ENCODE assay signal across 13 mouse cellular contexts in genomic region chr2:85132204-85132603, GRCm38 (mm10). TPM values are rescaled to one million over a fixed set of nuclear protein-coding genes. Genes with fewer than 3 reads are reported as not detected.
DNase-seq lines count a peak whose midpoint lies in the region; ATAC-seq lines count a peak whose summit lies in the region.
"Had no signal": no experiment of that assay in that cellular context is flagged by ENCODE, and none has a peak within 500 bp of the region (broad histone marks: within the 10 kb centered on the region; RNA-seq: fewer than 3 reads in every experiment).

No protein-coding gene starts in this region.

- 25% methylated on average over 2 of the region's 2 CpGs for WGBS in heart, embryonic 11.5 days (ENCODE audit: insufficient replicate concordance)
- WGBS in liver, embryonic 15.5 days (ENCODE audit: insufficient replicate concordance): 18% methylated on average over 2 of the region's 2 CpGs
- 31% methylated on average over 2 of the region's 2 CpGs for WGBS in heart, embryonic 10.5 days
- WGBS in intestine, embryonic 15.5 days: 38% methylated on average over 2 of the region's 2 CpGs
- WGBS in forebrain, embryonic 13.5 days: 69% methylated on average over 2 of the region's 2 CpGs

- H3K36me3 ChIP-seq in heart, embryonic 11.5 days (ENCODE audit: control insufficient read depth, insufficient read depth, low read length): no peaks in the 10 kb centered on the region
- no peaks in the 10 kb centered on the region for H3K36me3 ChIP-seq in liver, embryonic 15.5 days (replicated peaks)
- no peaks in the 10 kb centered on the region for H3K36me3 ChIP-seq in heart, embryonic 10.5 days
- no peaks in the 10 kb centered on the region for H3K36me3 ChIP-seq in intestine, embryonic 15.5 days
- no peaks in the 10 kb centered on the region for H3K36me3 ChIP-seq in forebrain, embryonic 13.5 days (ENCODE audit: poor library complexity, severe bottlenecking)
- H3K36me3 ChIP-seq: hindbrain, embryonic 10.5 days had no signal

- H3K9me3 ChIP-seq in heart, embryonic 11.5 days (replicated peaks; ENCODE audit: control insufficient read depth, low read length): no peaks in the 10 kb centered on the region
- H3K9me3 ChIP-seq in liver, embryonic 15.5 days (replicated peaks): no peaks in the 10 kb centered on the region
- no peaks in the 10 kb centered on the region for H3K9me3 ChIP-seq in heart, embryonic 10.5 days
- no peaks in the 10 kb centered on the region for H3K9me3 ChIP-seq in intestine, embryonic 15.5 days
- H3K9me3 ChIP-seq in forebrain, embryonic 13.5 days (replicated peaks): no peaks in the 10 kb centered on the region
- H3K9me3 ChIP-seq: hindbrain, embryonic 10.5 days had no signal

- H3K27me3 ChIP-seq in heart, embryonic 11.5 days (ENCODE audit: control insufficient read depth, insufficient read depth, low read length): peaks cover 3% of the 10 kb centered on the region; the same call in 1 of the 2 replicates
- peaks cover 13% of the 10 kb centered on the region; the same call in 1 of the 2 replicates for H3K27me3 ChIP-seq in liver, embryonic 15.5 days
- peaks cover 11% of the 10 kb centered on the region; the same call in 1 of the 2 replicates for H3K27me3 ChIP-seq in heart, embryonic 10.5 days (ENCODE audit: insufficient read depth, poor library complexity, severe bottlenecking)
- H3K27me3 ChIP-seq in intestine, embryonic 15.5 days (replicated peaks): no peaks in the 10 kb centered on the region
- no peaks in the 10 kb centered on the region for H3K27me3 ChIP-seq in forebrain, embryonic 13.5 days

- H3K9ac ChIP-seq in heart, embryonic 11.5 days (ENCODE audit: low read depth, low read length): no peak overlapping the region
- H3K9ac ChIP-seq in liver, embryonic 15.5 days: no peak overlapping the region
- H3K9ac ChIP-seq in intestine, embryonic 15.5 days: no peak overlapping the region
- H3K9ac ChIP-seq in forebrain, embryonic 13.5 days: no peak overlapping the region

- peaks cover 19% of the 10 kb centered on the region for H3K4me1 ChIP-seq in heart, embryonic 11.5 days (ENCODE audit: control insufficient read depth, insufficient read depth, low read length)
- peaks cover 21% of the 10 kb centered on the region for H3K4me1 ChIP-seq in liver, embryonic 15.5 days (replicated peaks)
- peaks cover 48% of the 10 kb centered on the region for H3K4me1 ChIP-seq in heart, embryonic 10.5 days
- peaks cover 3% of the 10 kb centered on the region for H3K4me1 ChIP-seq in intestine, embryonic 15.5 days (replicated peaks)
- H3K4me1 ChIP-seq in forebrain, embryonic 13.5 days: no peaks in the 10 kb centered on the region

- H3K4me3 ChIP-seq in heart, embryonic 11.5 days (ENCODE audit: low read depth, low read length): no peak overlapping the region
- H3K4me3 ChIP-seq in liver, embryonic 15.5 days (replicated peaks): no peak overlapping the region
- H3K4me3 ChIP-seq in heart, embryonic 10.5 days: no peak overlapping the region
- no peak overlapping the region for H3K4me3 ChIP-seq in intestine, embryonic 15.5 days (replicated peaks)
- H3K4me3 ChIP-seq in forebrain, embryonic 13.5 days: no peak overlapping the region
- H3K4me3 ChIP-seq: hindbrain, embryonic 10.5 days had no signal

- H3K4me2 ChIP-seq in heart, embryonic 11.5 days: no peak overlapping the region
- H3K4me2 ChIP-seq in liver, embryonic 15.5 days: no peak overlapping the region
- no peak overlapping the region for H3K4me2 ChIP-seq in intestine, embryonic 15.5 days (replicated peaks)
- H3K4me2 ChIP-seq in forebrain, embryonic 13.5 days: no peak overlapping the region

- no peak for ATAC-seq in heart, embryonic 11.5 days (replicated peaks; ENCODE audit: insufficient number of reproducible peaks, low FRiP score, low TSS enrichment)
- ATAC-seq in liver, embryonic 15.5 days (ENCODE audit: insufficient read depth): no peak
- no peak for ATAC-seq in intestine, embryonic 15.5 days
- ATAC-seq in forebrain, embryonic 13.5 days: no peak
- ATAC-seq: inflammation-experienced regulatory T-cells, adult 6 months had no signal

- no peak overlapping the region for H3K27ac ChIP-seq in heart, embryonic 11.5 days (ENCODE audit: low read depth, low read length)
- 0 out of 2 replicates have a peak overlapping the region, but pooled peaks have one; percentile 7 for H3K27ac ChIP-seq in liver, embryonic 15.5 days (replicated peaks)
- H3K27ac ChIP-seq in heart, embryonic 10.5 days: peak overlapping the region; percentile 32; the same call in 1 of the 2 replicates
- H3K27ac ChIP-seq in intestine, embryonic 15.5 days: peak overlapping the region; percentile 10; the same call in 1 of the 2 replicates
- H3K27ac ChIP-seq in forebrain, embryonic 13.5 days: no peak overlapping the region

- DNase-seq in heart, adult 8-10 months (ENCODE audit: low spot score): peak; percentile 31
- no peak for DNase-seq in liver
- no peak for DNase-seq in heart, embryonic 10.5 days (ENCODE audit: low spot score)
- DNase-seq: cerebellum, adult 11-12 months; gastrocnemius, postnatal 25 days; thymus, postnatal 4 days had no signal

RNA-seq across cellular contexts. Expression of gene Aplnr, which starts 3.8 kb away (rescaled TPM):
- 10 to 100 TPM; 10.3 to 26.7 (median 25.4) TPM for total RNA-seq in heart, adult 8-10 months (2022)
- 8.9 and 9.7 TPM in 2 replicates for polyA plus RNA-seq in heart, embryonic 11.5 days (2014; fragmentation: Nextera tagmentation; extraction: Ambion mirVana)
- polyA plus RNA-seq in liver, embryonic 15.5 days (2015; fragmentation: Nextera tagmentation; extraction: Ambion mirVana): 1.6 and 1.8 TPM in 2 replicates
- 7.0 and 23.8 TPM in 2 replicates for polyA plus RNA-seq in heart, embryonic 10.5 days (2016; fragmentation: Nextera tagmentation; extraction: Ambion mirVana)
- 59.6 and 64.8 TPM in 2 replicates for polyA plus RNA-seq in intestine, embryonic 15.5 days (2015; fragmentation: Nextera tagmentation; extraction: Ambion mirVana)
- 20.0 and 21.7 TPM in 2 replicates for polyA plus RNA-seq in forebrain, embryonic 13.5 days (2015; fragmentation: Nextera tagmentation; extraction: Ambion mirVana)
- polyA plus RNA-seq: C2C12; inflammation-experienced regulatory T-cells, adult 6 months had no signal

Comparison
In these comparisons a context has a peak if more than half of its experiments do, and no peak if none do; other contexts are left out.
1. H3K27ac ChIP-seq: peak in liver, embryonic 15.5 days (single experiment), heart, embryonic 10.5 days (single experiment) and intestine, embryonic 15.5 days (single experiment); none in heart, embryonic 11.5 days (single experiment) and forebrain, embryonic 13.5 days (single experiment).